Mouse (Mus musculus): ENCODE measurements around the gene Uts2r. TPM values are rescaled to one million over a fixed set of nuclear protein-coding genes. Genes with fewer than 3 reads are reported as not detected.

Uts2r gene
- not detected in 2 replicates for polyA plus RNA-seq (2015; fragmentation: Nextera tagmentation; extraction: Ambion mirVana)

GRCm38 (mm10) chr11:121159971-121160370 lies at the start of gene Uts2r:
TSS of gene Uts2r (plus strand) at chr11:121160271.
- no peak within 1 kb of the TSS for H3K4me2 ChIP-seq (replicated peaks; ENCODE audit: low read depth, low read length)
- TF ChIP-seq CTCF (IDR thresholded peaks at IDR 0.05), result no peak
- no peak for TF ChIP-seq EP300 (IDR thresholded peaks at IDR 0.05)
- no peak within 1 kb of the TSS for H3K9ac ChIP-seq (replicated peaks; ENCODE audit: low read depth)
- WGBS, result 88% methylated on average over 5 of the region's 5 CpGs
- no peak for ATAC-seq
- no peaks in the 10 kb centered on the region for H3K36me3 ChIP-seq (ENCODE audit: insufficient read depth, low read length)
- H3K27me3 ChIP-seq (replicated peaks; ENCODE audit: insufficient read depth, low read length), result peaks cover 16% of the 10 kb centered on the region; the same call in 1 of the 2 replicates
- H3K9me3 ChIP-seq (ENCODE audit: low read length), result no peaks in the 10 kb centered on the region
- DNase-seq (ENCODE audit: low spot score), result no peak
- no peak within 1 kb of the TSS for H3K27ac ChIP-seq (ENCODE audit: low read length)
- H3K4me3 ChIP-seq (ENCODE audit: low read depth, low read length), result no peak within 1 kb of the TSS
- 0 out of 2 replicates have a peak, but pooled peaks cover 8% of the 10 kb centered on the region for H3K4me1 ChIP-seq (ENCODE audit: insufficient read depth, low read depth, low read length)

GRCm38 (mm10) chr11:121111051-121111450 lies 49.0 kb upstream of the Uts2r start:
- H3K4me2 ChIP-seq (replicated peaks; ENCODE audit: low read depth, low read length), result no peak overlapping the region
- DNase-seq (ENCODE audit: low spot score), result no peak
- no peaks in the 10 kb centered on the region for H3K36me3 ChIP-seq (ENCODE audit: insufficient read depth, low read length)
- peaks cover 5% of the 10 kb centered on the region for H3K4me1 ChIP-seq (ENCODE audit: insufficient read depth, low read depth, low read length)
- no peak overlapping the region for H3K27ac ChIP-seq (ENCODE audit: low read length)
- no peak overlapping the region for H3K4me3 ChIP-seq (ENCODE audit: low read depth, low read length)
- ATAC-seq, result no peak
- H3K9me3 ChIP-seq (ENCODE audit: low read length), result no peaks in the 10 kb centered on the region
- TF ChIP-seq EP300 (IDR thresholded peaks at IDR 0.05) (no peak), CTCF (IDR thresholded peaks at IDR 0.05) (no peak)
- WGBS, result 75% methylated on average over 3 of the region's 3 CpGs
- H3K9ac ChIP-seq (replicated peaks; ENCODE audit: low read depth), result no peak overlapping the region
- H3K27me3 ChIP-seq (replicated peaks; ENCODE audit: insufficient read depth, low read length), result no peaks in the 10 kb centered on the region

- Histone ChIP-seq H3K4me1 (ENCODE audit: insufficient read depth, low read depth, low read length) (peaks cover 5% of the 10 kb centered on the region), H3K27me3 (replicated peaks; ENCODE audit: insufficient read depth, low read length) (no peaks in the 10 kb centered on the region), H3K27ac (ENCODE audit: low read length) (no peak overlapping the region), H3K9me3 (ENCODE audit: low read length) (no peaks in the 10 kb centered on the region), H3K4me2 (replicated peaks; ENCODE audit: low read depth, low read length) (no peak overlapping the region), H3K4me3 (ENCODE audit: low read depth, low read length) (no peak overlapping the region), H3K36me3 (ENCODE audit: insufficient read depth, low read length) (no peaks in the 10 kb centered on the region), H3K9ac (replicated peaks; ENCODE audit: low read depth) (no peak overlapping the region)
- 75% methylated on average over 1 of the region's 1 CpGs for WGBS
- TF ChIP-seq CTCF (IDR thresholded peaks at IDR 0.05) (no peak), EP300 (IDR thresholded peaks at IDR 0.05) (no peak)
- ATAC-seq, result no peak
- no peak for DNase-seq (ENCODE audit: low spot score)
Measured at GRCm38 (mm10) chr11:121111601-121112000, 48.5 kb upstream of the Uts2r start.

- Histone ChIP-seq H3K4me1 (ENCODE audit: insufficient read depth, low read depth, low read length) (peaks cover 5% of the 10 kb centered on the region), H3K9me3 (ENCODE audit: low read length) (no peaks in the 10 kb centered on the region), H3K4me2 (replicated peaks; ENCODE audit: low read depth, low read length) (no peak overlapping the region), H3K9ac (replicated peaks; ENCODE audit: low read depth) (no peak overlapping the region), H3K4me3 (ENCODE audit: low read depth, low read length) (no peak overlapping the region), H3K27me3 (replicated peaks; ENCODE audit: insufficient read depth, low read length) (no peaks in the 10 kb centered on the region), H3K36me3 (ENCODE audit: insufficient read depth, low read length) (no peaks in the 10 kb centered on the region), H3K27ac (ENCODE audit: low read length) (no peak overlapping the region)
- DNase-seq (ENCODE audit: low spot score) (no peak), ATAC-seq (no peak)
- no peak for TF ChIP-seq CTCF (IDR thresholded peaks at IDR 0.05)
- TF ChIP-seq EP300 (IDR thresholded peaks at IDR 0.05), result no peak
- 61% methylated on average over 5 of the region's 5 CpGs for WGBS
Measured at GRCm38 (mm10) chr11:121112091-121112775, 47.8 kb upstream of the Uts2r start.

- H3K4me3 ChIP-seq (ENCODE audit: low read depth, low read length), result no peak overlapping the region
- ATAC-seq (no peak), DNase-seq (ENCODE audit: low spot score) (no peak)
- TF ChIP-seq CTCF (IDR thresholded peaks at IDR 0.05) (no peak), EP300 (IDR thresholded peaks at IDR 0.05) (no peak)
- no peak overlapping the region for H3K27ac ChIP-seq (ENCODE audit: low read length)
- no peaks in the 10 kb centered on the region for H3K27me3 ChIP-seq (replicated peaks; ENCODE audit: insufficient read depth, low read length)
- no peaks in the 10 kb centered on the region for H3K9me3 ChIP-seq (ENCODE audit: low read length)
- no peak overlapping the region for H3K9ac ChIP-seq (replicated peaks; ENCODE audit: low read depth)
- WGBS, result 89% methylated on average over 18 of the region's 18 CpGs
- H3K4me1 ChIP-seq (ENCODE audit: insufficient read depth, low read depth, low read length), result no peaks in the 10 kb centered on the region
- H3K36me3 ChIP-seq (ENCODE audit: insufficient read depth, low read length), result no peaks in the 10 kb centered on the region
- H3K4me2 ChIP-seq (replicated peaks; ENCODE audit: low read depth, low read length), result no peak overlapping the region
Measured at GRCm38 (mm10) chr11:121118106-121118505, 42.0 kb upstream of the Uts2r start.

GRCm38 (mm10) chr11:121118577-121118976 lies 41.5 kb upstream of the Uts2r start, which contains the start of gene Tex19.2:
TSS of gene Tex19.2 (minus strand) at chr11:121118677.
- no peak within 1 kb of the TSS for H3K9ac ChIP-seq (replicated peaks; ENCODE audit: low read depth)
- H3K27me3 ChIP-seq (replicated peaks; ENCODE audit: insufficient read depth, low read length), result no peaks in the 10 kb centered on the region
- DNase-seq (ENCODE audit: low spot score) (no peak), ATAC-seq (no peak)
- no peaks in the 10 kb centered on the region for H3K36me3 ChIP-seq (ENCODE audit: insufficient read depth, low read length)
- no peaks in the 10 kb centered on the region for H3K9me3 ChIP-seq (ENCODE audit: low read length)
- H3K4me1 ChIP-seq (ENCODE audit: insufficient read depth, low read depth, low read length), result no peaks in the 10 kb centered on the region
- TF ChIP-seq CTCF (IDR thresholded peaks at IDR 0.05), result no peak
- no peak within 1 kb of the TSS for H3K27ac ChIP-seq (ENCODE audit: low read length)
- H3K4me2 ChIP-seq (replicated peaks; ENCODE audit: low read depth, low read length), result no peak within 1 kb of the TSS
- 80% methylated on average over 3 of the region's 3 CpGs for WGBS
- no peak within 1 kb of the TSS for H3K4me3 ChIP-seq (ENCODE audit: low read depth, low read length)
